Mouse (Mus musculus) G1E (cell line): Measurements from ENCODE around the gene Galnt15.

Source experiments
- CTCF ChIP-seq: IDR thresholded peaks from 2 replicates; pipeline ENCODE4 v1.5.1; 2012; ENCODE audit warnings: low read depth, low read length, inconsistent platforms, mixed read lengths
- GATA1 ChIP-seq: IDR thresholded peaks from 2 replicates; pipeline ENCODE4 v1.6.1; 2012; ENCODE audit warnings: borderline replicate concordance, low read length, inconsistent platforms, mixed read lengths
- GATA2 ChIP-seq: IDR thresholded peaks from 2 replicates; pipeline ENCODE4 v1.6.1; 2012; ENCODE audit warnings: low read depth, low read length, inconsistent platforms, borderline replicate concordance
- POLR2AphosphoS5 ChIP-seq: IDR thresholded peaks from 2 replicates; pipeline ENCODE4 v1.6.1; 2012; ENCODE audit warnings: low read depth, low read length, inconsistent platforms; ENCODE audit not compliant: insufficient replicate concordance
- TAL1 ChIP-seq: conservative IDR thresholded peaks from 2 replicates; pipeline ENCODE4 v1.6.1; 2012; ENCODE audit warnings: low read depth, low read length, inconsistent platforms, mixed read lengths

DNA sequence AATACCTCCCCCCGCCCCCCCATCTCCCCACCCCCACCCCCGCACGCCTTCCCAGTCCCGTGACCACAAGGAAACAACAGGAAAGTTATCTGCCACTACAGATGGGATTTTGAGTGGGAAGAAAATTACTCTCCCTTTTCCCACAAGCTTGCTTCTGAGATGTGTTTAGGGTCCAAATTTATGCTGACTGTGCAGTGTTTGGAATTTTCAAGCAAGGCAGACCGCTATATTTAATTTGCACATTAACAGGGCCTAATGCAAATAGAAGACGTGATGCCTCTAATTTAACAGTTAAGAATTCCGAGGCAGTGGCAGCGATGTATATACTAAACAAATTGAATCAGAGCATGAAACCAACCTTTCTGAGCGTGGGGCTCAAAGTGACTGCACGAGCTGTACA lies 26.0 kb downstream of the Galnt15 start:
- TF ChIP-seq GATA1 (no peak), CTCF (no peak), TAL1 (no peak), POLR2AphosphoS5 (no peak), GATA2 (no peak)
